Mouse (Mus musculus) mesoderm, embryonic 11.5 days (tissue): ENCODE measurements around the gene Rps15.

Experiments
- DNase-seq: peaks from one replicate; pipeline ENCODE4 v3.0.0-alpha.2; 2012; ENCODE audit warnings: low read depth, low spot score

Rps15 gene

DNA sequence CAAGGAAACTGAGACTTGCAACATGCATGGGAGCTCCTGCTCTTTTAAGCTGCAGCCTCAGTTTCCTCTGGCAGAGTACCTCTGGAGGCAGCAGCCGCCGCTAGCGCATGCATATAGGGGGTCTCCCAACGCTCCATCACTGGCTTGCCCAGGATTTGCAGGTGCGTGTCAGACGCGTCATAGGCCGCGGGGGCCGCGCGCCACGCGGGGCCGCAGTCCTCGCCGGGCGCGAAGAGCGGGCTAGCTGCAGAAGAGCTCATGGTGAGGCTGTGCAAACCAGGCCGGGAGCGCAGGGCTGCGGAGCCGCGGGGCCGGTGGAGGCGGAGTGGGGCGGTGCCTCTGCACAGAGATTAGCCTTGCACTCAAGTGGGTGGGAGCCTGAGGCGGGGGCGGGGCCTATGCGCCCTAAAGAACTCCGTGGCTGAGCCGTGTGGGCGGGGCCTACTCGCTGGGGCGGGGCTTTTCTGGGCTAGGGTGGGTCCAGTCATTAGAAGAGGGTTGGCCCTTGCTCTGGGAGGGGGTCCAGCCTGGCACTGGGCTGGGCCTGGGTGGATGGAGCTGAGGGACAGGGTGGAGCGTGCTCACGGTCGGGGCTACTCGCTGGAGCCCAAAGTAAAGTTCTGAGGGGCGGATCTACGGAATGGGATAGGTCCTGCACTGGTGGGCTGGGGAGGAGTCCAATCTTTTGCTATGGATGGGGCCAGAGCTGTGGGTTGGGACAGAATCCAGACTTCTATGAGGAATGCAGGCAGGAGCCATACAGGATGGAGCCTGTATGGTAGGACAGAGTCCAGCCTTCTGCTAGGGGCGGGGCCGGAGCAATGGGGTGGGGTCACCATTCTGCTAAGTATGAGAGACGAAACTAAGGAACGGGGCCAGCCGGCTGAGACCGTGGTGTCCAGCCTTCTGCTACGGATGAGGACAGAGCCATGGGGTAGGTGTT lies 31.3 kb upstream of the Rps15 start, which contains the start of the genes Gamt and Dazap1:
TSS of gene Gamt (minus strand) at position 371 of the 943 bp plus-strand sequence.
TSS of gene Dazap1 (plus strand) at position 845 of the 943 bp plus-strand sequence.
- peak; percentile 94 for DNase-seq

DNA sequence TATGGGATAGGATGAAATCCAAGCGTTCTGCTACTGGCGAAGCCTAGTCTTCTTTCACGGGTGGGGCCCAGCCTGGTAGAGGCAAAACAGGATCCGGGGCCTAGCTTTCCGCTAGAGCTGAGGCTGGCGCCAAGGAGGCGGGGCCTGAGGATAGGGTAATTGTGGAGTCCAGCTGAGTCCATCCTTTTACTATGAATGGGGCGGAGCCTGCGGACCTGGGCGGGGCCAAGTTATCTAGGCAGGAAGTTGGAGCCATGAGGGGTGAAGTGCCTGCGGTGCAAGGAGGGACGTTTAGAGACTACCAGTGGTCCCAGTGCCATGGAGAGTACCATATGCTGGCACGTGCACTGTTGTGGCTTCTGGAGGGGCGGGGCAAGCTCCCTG lies 30.7 kb upstream of the Rps15 start:
- DNase-seq = peak; percentile 94

DNA sequence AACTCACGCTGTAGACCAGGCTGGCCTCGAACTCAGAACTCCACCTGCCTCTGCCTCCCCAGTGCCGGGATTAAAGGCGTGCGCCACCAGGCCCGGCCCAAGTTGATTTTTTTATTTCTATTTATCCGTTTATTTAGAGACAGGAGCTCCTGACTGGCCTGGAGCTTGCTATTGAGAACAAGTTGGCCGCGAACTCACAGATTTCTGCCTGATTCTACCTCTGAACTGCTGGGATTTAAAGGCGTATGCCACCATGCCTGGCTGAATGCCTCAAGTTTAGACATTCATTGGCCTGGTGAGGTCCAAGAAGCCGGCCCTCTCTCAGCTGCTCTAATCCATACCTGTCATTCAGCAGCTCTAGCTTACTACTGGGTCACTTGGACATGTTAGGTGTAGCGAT lies 30.1 kb upstream of the Rps15 start:
- no peak for DNase-seq

DNA sequence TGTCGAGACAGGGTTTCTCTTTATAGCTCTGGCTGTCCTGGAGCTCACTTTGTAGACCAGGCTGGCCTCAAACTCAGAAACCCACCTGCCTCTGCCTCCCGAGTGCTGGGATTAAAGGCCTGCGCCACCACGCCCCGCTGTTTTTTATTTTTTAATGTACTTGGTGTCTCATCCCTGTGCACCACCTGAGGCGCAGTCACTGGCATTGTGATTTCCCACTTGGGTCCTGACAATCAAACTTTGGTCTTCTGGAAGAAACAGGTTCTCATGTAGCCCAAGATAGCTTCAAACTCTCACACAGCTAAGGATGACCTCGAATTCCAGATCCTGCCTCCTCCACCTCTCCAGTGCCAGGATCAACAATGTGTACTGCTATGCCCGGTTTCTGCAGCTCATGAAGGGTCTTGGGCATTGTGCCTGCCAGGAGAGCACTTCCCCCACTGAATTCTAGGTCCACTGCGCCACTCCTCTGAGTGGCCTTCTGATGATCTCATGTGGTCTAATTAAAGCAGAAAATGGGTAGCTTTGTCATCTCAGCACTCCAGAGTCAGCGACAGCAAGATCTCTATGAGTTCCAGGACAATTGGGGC lies 29.4 kb upstream of the Rps15 start:
- DNase-seq = no peak

DNA sequence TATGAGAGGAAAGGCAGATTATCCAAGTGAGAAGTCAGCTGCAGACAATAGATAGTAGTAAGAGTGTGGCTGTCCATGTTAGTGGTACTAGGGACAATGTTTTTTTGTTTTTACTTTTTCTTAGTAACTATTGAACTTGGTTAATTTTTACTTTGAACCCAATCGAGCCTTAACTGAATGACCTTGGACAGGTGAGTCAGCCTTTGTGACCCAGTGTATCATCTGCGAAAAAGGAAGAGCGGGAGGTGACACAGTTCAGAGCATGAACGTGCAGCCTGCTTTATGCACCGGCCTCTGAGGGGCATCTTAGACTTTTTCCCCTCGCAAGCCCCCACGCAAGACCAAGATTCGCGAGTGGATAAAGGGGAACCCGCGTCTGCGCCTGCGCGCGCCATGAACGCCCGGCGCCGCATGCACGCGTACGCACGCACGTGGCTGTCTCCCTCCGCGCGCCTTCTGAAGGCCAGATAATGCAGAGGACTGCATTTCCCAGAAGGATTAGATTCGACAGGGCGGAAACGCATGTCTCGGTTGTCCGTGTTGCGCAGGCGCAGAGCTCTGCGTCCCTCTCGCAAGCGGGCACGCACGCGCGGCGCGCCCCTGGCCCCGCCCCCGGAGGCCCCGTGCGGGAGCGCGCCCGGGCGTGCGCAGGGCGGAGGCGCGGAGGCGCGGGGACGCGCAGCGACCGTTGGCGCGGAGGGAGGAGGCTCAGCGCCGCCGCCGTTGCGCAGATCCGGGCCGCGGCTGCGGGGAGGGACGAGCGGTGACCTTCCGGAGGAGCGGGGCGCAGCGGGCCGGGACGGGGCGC lies 27.7 kb upstream of the Rps15 start:
- peak; percentile 100 for DNase-seq

DNA sequence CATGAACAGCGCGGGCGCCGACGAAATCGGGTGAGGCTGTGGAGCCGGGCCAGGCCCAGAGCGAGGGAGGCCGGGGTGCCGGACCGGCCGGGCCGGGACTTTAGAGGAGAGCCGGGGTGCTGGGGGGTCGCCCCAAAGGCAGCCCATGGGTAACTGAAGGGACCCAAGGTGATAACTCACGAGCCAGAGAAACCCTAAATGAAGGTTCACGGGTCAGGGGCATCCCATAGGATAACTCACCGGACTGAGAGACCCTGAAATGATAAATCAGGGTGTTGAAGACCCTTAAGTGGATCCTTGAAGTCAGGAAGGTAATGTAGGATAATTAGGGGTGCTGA lies 27.1 kb upstream of the Rps15 start:
- no peak for DNase-seq

DNA sequence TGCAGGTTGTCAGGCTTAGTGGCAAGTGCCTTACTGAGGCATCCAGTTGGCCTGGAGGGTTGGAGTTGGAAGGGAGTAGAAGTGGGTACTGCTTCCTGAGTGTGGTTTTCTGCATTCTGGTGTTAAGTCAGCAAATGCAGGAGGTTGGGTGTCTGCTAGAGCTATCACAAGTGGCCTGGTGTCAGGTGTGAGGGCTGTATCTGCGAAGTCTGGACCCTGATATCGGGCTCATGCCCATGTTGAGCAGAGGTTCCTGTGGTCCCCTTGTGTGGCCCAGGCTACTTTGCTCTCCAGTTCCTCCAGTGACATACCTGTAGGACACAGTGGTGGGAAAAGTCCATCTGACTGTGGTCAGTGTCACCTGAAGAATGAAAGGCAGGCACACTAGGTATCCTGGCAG lies 22.2 kb upstream of the Rps15 start:
- DNase-seq = no peak

DNA sequence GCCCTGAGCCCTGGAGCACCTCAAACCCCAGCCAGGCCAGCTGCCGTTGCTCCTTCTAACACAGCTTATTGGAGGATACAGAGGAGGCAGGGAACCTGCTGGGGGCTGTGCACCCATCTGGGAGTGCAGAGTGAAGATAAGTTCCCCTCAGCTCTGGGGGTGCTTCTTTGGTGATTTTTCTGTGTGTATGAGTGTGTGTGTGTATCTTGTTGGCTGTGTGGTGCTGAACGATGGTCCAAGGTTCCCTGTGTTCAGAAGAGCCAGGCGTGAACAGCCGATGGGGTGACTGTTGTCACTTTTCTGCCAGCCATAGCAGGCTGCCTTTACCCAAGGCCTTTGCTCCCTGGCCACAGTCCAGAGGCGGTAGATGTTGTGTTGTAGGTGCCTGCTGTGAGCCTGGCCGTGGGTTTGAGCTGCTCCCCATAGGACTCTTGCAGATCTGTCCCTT lies 21.5 kb upstream of the Rps15 start:
- DNase-seq = no peak

DNA sequence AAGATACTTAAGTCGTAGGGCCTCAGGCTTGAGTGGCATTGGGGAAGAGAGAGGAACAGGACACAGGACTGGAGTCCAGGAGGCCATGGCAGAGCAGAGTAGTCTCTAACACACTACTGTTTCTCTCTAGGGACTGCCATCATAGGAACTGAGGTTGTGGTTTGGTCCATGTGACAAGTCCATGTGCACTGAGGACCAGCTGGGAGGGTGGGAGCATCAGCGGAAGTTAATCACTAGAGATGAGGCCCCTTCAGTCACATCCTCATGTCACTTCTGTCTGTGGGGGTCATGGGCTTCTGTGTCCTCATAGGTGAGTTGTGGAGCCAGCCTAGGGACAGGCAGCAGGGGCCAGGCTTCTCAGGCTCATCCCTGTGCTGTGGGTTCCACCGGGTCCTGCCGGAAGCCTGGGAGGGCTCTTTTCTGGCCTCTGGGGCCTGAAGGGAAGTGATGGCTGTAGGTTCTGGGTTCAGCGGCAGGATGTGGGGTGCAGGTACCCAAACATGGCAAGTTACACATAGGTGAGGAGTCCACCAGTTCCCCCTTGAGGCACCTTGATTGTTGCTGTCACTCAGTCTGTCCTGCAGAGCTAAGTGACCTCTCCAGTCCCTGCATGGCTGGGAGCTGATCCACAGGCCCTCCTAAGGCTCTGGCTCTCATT lies 20.9 kb upstream of the Rps15 start:
- DNase-seq = no peak

DNA sequence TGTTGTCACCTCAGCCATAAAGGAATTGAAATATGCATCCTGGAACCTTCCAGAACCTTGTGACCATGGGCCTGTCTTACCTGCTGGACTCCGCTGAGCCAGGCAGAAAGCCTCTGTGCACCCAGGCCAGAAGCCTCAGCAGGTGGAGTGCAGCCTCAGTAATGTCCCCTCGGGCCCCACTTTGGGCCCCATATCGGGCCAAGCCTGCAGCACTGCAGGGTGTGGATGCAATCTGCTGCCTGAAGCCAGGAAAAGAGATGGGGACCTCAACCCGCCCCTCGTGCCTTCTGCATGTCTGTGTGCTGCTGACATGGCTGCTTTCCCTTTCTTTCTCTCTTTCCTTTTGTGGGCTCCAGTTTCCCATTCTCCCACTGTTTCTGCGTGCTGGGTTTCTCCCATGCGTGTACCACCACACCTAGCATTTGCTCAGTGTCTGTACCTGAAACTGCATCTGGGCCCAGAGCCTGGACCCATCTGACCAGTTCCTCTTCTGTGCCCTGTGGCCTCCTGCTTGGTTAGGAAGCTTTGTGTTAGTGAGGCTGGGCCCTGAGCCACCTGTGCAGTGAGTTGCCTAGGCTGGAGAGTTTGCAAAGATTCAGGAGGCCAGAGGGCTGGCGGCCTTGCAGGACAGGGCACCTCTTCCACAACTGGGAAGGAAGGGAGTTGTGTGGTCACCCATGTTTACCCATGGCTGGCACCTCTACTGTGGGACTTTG lies 20.2 kb upstream of the Rps15 start:
- no peak for DNase-seq

DNA sequence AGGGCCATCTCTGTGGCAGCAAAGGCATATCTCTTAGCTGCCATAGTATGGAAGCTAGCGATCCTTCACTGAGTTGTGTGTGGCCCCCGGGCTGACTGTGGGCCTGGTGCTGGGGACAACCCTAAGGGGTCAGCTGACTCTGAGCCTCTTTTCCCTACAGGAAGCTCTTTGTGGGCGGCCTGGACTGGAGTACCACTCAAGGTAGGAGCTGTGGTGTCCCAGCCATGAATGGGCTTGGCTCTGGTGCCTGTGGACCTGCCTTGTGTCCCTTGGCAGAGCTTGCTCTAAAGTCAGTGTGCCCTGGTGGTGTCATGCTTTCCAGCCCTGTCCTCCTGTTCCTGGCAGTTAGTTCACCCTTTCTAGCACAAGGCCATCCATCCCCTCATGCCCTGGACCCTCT lies 18.4 kb upstream of the Rps15 start:
- DNase-seq = no peak

DNA sequence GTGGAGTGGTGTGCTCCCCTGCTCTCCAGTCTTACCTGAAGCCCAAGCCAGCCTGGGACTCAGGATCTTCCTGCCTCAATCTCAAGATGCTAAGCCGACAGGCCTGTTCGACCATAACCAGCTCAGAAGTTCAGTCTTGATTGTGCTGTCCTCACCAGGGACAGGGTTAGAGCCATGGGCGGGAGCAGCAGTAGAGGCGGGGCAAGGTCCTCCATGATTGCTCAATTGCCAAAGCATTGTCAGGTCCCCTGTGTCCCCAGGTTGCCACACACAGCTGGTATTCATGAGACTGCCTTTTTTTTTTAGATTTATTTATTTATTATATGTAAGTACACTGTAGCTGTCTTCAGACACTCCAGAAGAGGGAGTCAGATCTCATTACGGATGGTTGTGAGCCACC lies 16.0 kb upstream of the Rps15 start:
- DNase-seq = no peak

DNA sequence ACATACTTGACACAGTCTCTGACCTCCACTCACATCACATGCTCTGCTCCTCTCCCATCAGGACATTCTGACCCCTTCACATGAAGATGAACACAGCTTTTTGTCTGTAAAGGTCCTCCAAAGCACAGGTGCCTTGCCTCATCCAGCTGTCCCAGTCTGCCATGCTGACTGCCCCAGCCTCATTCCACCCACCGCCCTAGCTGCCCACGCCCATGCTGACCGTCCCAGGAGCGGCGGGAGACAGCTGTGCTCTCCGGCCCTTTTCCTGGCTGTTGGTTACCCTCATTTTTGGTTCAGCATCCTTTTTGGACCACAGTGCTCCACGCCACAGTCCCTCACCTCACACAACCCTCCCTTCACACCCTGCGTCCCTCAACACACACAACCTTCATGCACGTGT lies 13.9 kb upstream of the Rps15 start:
- no peak for DNase-seq

DNA sequence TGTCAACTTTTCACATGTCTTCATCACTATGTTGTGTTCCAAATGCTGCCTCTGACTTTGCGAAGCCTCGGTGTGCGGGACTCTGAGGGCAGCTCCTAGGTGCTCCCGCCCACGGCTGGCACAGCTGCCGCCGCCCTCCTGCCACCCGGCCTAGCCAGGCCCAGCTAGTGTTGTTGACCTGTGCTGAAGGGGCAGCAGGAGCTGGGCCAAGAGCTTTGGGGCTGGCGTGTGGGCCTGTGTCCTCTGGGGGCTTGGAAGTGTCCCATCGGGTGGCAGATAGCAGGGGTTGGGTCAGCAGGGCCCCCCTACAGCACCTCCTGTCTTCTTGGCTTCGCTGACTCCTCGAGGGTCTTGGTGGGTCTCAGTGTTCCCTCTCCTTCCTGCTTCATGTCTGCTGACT lies 13.0 kb upstream of the Rps15 start:
- no peak for DNase-seq

DNA sequence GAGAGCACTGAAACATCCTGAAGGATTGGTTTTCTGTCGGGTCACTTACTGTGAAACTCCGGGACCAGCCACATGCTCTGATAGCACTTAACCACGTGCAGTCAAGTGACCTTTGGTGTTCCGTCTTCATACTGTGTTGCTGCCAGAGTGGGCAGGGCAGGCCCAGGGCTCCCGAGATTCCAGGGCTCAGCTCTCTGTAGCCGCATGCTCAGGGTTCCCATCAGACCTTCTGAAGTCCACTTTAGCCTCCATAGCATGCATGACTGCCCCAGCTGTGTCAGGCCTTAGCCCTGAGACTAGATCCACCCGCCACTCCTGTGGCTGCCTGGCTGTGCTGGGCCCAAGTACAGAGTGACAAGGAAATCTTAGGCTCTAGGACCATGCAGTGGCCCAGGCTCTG lies 10.9 kb upstream of the Rps15 start:
- DNase-seq = no peak

DNA sequence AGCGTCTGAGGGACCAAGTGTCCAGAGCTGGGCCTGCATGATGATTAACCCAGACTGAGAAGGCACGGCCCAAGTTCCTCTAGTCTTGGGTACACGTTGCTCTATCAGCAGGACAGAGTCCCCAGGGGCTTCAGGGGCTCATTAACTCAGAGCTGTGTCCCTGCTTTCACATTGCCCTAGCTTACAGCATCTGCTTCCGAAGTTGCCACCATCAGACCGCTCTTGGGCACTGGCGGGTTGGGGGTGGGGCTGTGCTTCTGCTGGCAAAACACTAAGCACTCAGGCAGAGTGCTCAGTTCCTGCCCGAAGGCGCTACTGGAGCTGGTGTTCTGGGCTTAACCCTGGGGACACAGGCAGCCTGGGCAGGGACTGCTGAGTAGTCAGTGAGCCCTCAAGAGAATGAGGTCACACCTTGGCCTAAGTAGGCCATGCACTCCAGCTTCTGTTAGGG lies 10.3 kb upstream of the Rps15 start:
- DNase-seq = no peak

DNA sequence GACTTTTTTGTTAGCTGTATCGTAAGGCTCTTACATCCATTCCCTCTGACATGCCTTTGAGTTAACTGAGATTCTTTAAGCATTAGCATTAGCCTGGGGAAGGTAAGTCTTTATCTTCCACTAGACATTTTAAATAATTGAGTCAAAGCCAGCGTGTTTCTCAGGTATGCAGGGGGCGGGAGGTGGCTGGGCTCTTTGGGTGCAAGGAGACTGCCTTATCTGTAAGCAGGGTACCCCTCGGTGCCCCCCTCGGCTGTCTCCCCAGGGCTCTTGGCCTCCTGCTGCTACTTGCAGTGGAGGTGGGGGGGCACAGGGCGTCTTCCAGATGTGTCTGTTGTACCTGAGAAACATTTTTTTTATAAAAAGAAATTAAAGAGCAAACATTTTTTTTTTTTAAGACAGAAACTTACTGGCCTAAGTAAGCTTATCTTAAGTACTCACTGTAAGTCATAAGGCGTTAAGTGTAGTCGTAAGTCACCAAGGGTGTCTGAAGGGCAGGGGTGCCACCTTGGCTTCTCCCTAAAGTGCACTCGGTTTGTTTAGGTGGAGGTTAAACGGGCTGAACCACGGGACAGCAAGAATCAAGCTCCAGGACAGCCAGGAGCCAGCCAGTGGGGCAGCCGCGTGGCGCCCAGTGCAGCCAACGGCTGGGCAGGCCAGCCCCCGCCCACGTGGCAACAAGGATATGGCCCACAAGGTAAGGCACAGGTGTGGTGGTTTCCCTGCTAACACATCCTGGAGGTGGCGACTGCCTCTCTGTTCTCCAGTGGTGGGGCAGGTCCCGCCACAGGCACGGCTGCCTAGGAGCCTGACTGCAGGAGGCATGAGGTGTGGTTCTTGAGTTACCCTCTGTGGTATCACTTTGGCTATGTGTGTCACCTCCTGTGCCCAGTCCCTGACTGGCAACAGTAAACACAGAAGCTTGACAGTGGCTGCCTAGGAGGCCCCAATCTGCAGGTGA lies 9.5 kb upstream of the Rps15 start:
- DNase-seq = no peak

DNA sequence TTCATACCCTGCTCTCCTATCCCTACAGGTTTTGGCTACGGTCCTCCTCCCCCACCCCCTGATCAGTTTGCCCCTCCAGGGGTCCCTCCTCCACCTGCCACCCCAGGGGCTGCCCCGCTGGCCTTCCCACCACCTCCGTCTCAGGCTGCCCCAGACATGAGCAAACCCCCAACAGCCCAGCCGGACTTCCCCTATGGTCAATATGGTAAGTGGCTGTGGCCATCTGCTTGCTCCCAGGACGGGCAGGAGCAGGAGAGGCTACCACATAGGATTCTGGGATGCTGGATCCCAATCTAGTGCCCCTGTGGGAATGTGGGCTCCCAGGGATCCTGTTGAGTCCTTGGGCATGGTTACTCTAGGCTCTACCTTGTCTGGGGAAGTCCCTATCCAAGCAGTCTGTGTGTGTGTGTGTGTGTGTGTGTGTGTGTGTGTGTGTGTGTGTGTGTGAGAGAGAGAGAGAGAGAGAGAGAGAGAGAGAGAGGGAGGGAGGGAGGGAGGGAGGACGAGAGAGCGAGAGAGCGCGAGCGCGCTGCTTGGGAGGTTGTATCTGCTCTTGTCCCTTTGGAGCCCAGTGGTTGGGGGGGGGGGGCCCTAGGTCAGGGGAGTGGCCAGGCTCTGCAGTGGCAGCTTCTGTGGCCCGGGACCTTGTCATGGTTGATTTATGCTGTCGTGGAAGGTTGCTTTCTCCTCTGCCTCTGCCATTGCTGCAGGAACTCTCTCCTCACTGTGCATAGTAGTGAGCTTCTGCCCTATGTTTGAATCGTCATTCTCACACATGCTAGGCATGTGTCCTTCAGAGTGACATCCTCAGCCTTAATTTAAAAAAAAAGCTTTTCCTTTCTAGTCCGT lies 6.8 kb upstream of the Rps15 start:
- no peak for DNase-seq

DNA sequence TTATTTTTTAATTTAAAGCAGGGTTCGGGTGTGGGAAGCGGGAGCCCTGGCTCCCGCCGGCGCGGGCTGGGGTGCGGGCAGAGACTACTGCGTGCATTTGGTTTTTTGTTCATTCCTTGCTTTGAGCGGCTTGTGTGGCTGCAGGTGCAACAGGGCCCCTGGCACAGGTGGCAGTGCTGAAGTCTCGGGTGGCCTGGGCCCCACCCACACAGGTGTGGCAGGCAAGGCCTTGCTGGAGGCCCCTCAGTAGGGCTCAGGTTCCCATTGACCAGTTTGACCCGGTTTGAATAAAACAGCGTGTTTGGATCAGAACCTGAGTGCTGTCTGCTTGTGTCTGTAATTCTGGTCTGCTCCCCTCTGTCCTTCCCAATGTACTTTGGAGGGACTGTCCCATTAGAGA lies 4.2 kb upstream of the Rps15 start:
- DNase-seq = no peak
